Mouse (Mus musculus): ENCODE measurements at regions not wholly inside any gene's neighbourhood (a gene's known extent, or its start where the extent isn't known, plus 50 kb on each side); places are given as distances from the start of the nearest gene placed in this dataset.

- TF ChIP-seq CTCF (IDR thresholded peaks at IDR 0.05; ENCODE audit: insufficient read depth, low read length) (no peak), POLR2A (IDR thresholded peaks at IDR 0.05; ENCODE audit: borderline replicate concordance, extremely low read depth, low read depth, low read length) (no peak)
- 80% methylated on average over 5 of the region's 5 CpGs for WGBS
- H3K4me1 ChIP-seq (ENCODE audit: control insufficient read depth, insufficient read depth, low read length): no peaks in the 10 kb centered on the region
- no peak for DNase-seq
- H3K4me3 ChIP-seq (replicated peaks; ENCODE audit: extremely low read depth, low read depth, low read length): no peak overlapping the region
Measured at GRCm38 (mm10) chr13:116619105-116619504, 309.6 kb upstream of the Isl1 start.

- TF ChIP-seq CTCF (IDR thresholded peaks at IDR 0.05; ENCODE audit: insufficient read depth, low read length): no peak
- no peak for TF ChIP-seq POLR2A (IDR thresholded peaks at IDR 0.05; ENCODE audit: borderline replicate concordance, extremely low read depth, low read depth, low read length)
- 82% methylated on average over 4 of the region's 4 CpGs for WGBS
Measured at GRCm38 (mm10) chr13:116596346-116596745, 286.9 kb upstream of the Isl1 start.

GRCm38 (mm10) chr13:116595512-116595911, 286.0 kb upstream of the Isl1 start:
- Histone ChIP-seq H3K4me1 (ENCODE audit: control insufficient read depth, insufficient read depth, low read length) (no peaks in the 10 kb centered on the region), H3K4me3 (replicated peaks; ENCODE audit: extremely low read depth, low read depth, low read length) (no peak overlapping the region)
- TF ChIP-seq POLR2A (IDR thresholded peaks at IDR 0.05; ENCODE audit: borderline replicate concordance, extremely low read depth, low read depth, low read length): no peak
- TF ChIP-seq CTCF (IDR thresholded peaks at IDR 0.05; ENCODE audit: insufficient read depth, low read length): no peak
- no peak for DNase-seq
- 85% methylated on average over 2 of the region's 2 CpGs for WGBS

More at GRCm38 (mm10) chr13:116596346-116596745, 286.9 kb upstream of the Isl1 start:
- no peak for DNase-seq
- Histone ChIP-seq H3K4me1 (ENCODE audit: control insufficient read depth, insufficient read depth, low read length) (no peaks in the 10 kb centered on the region), H3K4me3 (replicated peaks; ENCODE audit: extremely low read depth, low read depth, low read length) (no peak overlapping the region)

GRCm38 (mm10) chr13:116575958-116576335, 266.5 kb upstream of the Isl1 start:
- no peak for DNase-seq
- Histone ChIP-seq H3K4me3 (replicated peaks; ENCODE audit: extremely low read depth, low read depth, low read length) (no peak overlapping the region), H3K4me1 (ENCODE audit: control insufficient read depth, insufficient read depth, low read length) (no peaks in the 10 kb centered on the region)
- TF ChIP-seq POLR2A (IDR thresholded peaks at IDR 0.05; ENCODE audit: borderline replicate concordance, extremely low read depth, low read depth, low read length) (no peak), CTCF (IDR thresholded peaks at IDR 0.05; ENCODE audit: insufficient read depth, low read length) (no peak)

- DNase-seq: no peak
- H3K4me1 ChIP-seq (ENCODE audit: control insufficient read depth, insufficient read depth, low read length): no peaks in the 10 kb centered on the region
- WGBS: 78% methylated on average over 11 of the region's 11 CpGs
- TF ChIP-seq CTCF (IDR thresholded peaks at IDR 0.05; ENCODE audit: insufficient read depth, low read length): no peak
- no peak for TF ChIP-seq POLR2A (IDR thresholded peaks at IDR 0.05; ENCODE audit: borderline replicate concordance, extremely low read depth, low read depth, low read length)
- no peak overlapping the region for H3K4me3 ChIP-seq (replicated peaks; ENCODE audit: extremely low read depth, low read depth, low read length)
Measured at GRCm38 (mm10) chr13:116575274-116575957, 265.9 kb upstream of the Isl1 start.

- TF ChIP-seq POLR2A (IDR thresholded peaks at IDR 0.05; ENCODE audit: borderline replicate concordance, extremely low read depth, low read depth, low read length) (no peak), CTCF (IDR thresholded peaks at IDR 0.05; ENCODE audit: insufficient read depth, low read length) (no peak)
- Histone ChIP-seq H3K4me1 (ENCODE audit: control insufficient read depth, insufficient read depth, low read length) (no peaks in the 10 kb centered on the region), H3K4me3 (replicated peaks; ENCODE audit: extremely low read depth, low read depth, low read length) (no peak overlapping the region)
- 42% methylated on average over 4 of the region's 4 CpGs for WGBS
- DNase-seq: no peak
Measured at GRCm38 (mm10) chr13:116555053-116555452, 245.6 kb upstream of the Isl1 start.

- TF ChIP-seq CTCF (IDR thresholded peaks at IDR 0.05; ENCODE audit: insufficient read depth, low read length) (no peak), POLR2A (IDR thresholded peaks at IDR 0.05; ENCODE audit: borderline replicate concordance, extremely low read depth, low read depth, low read length) (no peak)
- Histone ChIP-seq H3K4me1 (ENCODE audit: control insufficient read depth, insufficient read depth, low read length) (no peaks in the 10 kb centered on the region), H3K4me3 (replicated peaks; ENCODE audit: extremely low read depth, low read depth, low read length) (no peak overlapping the region)
- DNase-seq: no peak
- 70% methylated on average over 3 of the region's 3 CpGs for WGBS
Measured at GRCm38 (mm10) chr13:116535211-116535610, 225.7 kb upstream of the Isl1 start.

GRCm38 (mm10) chr13:116533163-116533562, 223.7 kb upstream of the Isl1 start:
- TF ChIP-seq POLR2A (IDR thresholded peaks at IDR 0.05; ENCODE audit: borderline replicate concordance, extremely low read depth, low read depth, low read length) (no peak), CTCF (IDR thresholded peaks at IDR 0.05; ENCODE audit: insufficient read depth, low read length) (no peak)
- 82% methylated on average over 3 of the region's 3 CpGs for WGBS
- Histone ChIP-seq H3K4me1 (ENCODE audit: control insufficient read depth, insufficient read depth, low read length) (no peaks in the 10 kb centered on the region), H3K4me3 (replicated peaks; ENCODE audit: extremely low read depth, low read depth, low read length) (no peak overlapping the region)
- DNase-seq: no peak

GRCm38 (mm10) chr13:116528289-116528688, 218.8 kb upstream of the Isl1 start:
- WGBS: 38% methylated on average over 1 of the region's 1 CpGs
- no peak for DNase-seq
- H3K4me3 ChIP-seq (replicated peaks; ENCODE audit: extremely low read depth, low read depth, low read length): no peak overlapping the region
- H3K4me1 ChIP-seq (ENCODE audit: control insufficient read depth, insufficient read depth, low read length): no peaks in the 10 kb centered on the region
- TF ChIP-seq POLR2A (IDR thresholded peaks at IDR 0.05; ENCODE audit: borderline replicate concordance, extremely low read depth, low read depth, low read length): no peak
- no peak for TF ChIP-seq CTCF (IDR thresholded peaks at IDR 0.05; ENCODE audit: insufficient read depth, low read length)

GRCm38 (mm10) chr13:116527037-116527436, 217.5 kb upstream of the Isl1 start:
- H3K4me3 ChIP-seq (replicated peaks; ENCODE audit: extremely low read depth, low read depth, low read length): no peak overlapping the region
- DNase-seq: no peak
- 44% methylated on average over 7 of the region's 7 CpGs for WGBS
- no peak for TF ChIP-seq CTCF (IDR thresholded peaks at IDR 0.05; ENCODE audit: insufficient read depth, low read length)
- no peak for TF ChIP-seq POLR2A (IDR thresholded peaks at IDR 0.05; ENCODE audit: borderline replicate concordance, extremely low read depth, low read depth, low read length)
- H3K4me1 ChIP-seq (ENCODE audit: control insufficient read depth, insufficient read depth, low read length): no peaks in the 10 kb centered on the region

Data from lung, adult 2 months (tissue).